Mouse (Mus musculus): ENCODE data around the gene Pard3b. TPM values are rescaled to one million over a fixed set of nuclear protein-coding genes. Genes with fewer than 3 reads are reported as not detected.

Gene Pard3b
- total RNA-seq, 4 experiments from 2014 or later, result 3.3 to 5.3 (median 4.4) TPM

DNA sequence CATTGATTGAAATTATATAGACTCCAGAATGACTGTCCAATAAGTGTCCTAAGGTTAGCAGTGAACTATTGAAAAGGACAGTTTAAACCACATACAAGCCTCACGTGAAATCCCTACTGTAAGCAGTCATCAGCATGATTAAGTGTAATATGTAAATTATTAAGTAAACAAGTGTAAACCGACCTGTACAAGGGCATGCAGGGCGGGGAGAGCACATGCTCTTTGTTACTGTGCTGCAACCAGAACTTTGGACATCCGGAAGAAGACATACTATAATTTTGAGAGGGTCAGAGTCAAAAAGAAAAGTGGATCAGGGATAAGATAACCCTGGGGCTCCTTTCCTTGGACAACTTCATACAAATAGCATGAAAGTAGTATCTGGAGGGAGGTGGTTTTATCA is 749.4 kb downstream of the Pard3b start:
- DNase-seq (ENCODE audit: low spot score in 2 of 2), result no peak

DNA sequence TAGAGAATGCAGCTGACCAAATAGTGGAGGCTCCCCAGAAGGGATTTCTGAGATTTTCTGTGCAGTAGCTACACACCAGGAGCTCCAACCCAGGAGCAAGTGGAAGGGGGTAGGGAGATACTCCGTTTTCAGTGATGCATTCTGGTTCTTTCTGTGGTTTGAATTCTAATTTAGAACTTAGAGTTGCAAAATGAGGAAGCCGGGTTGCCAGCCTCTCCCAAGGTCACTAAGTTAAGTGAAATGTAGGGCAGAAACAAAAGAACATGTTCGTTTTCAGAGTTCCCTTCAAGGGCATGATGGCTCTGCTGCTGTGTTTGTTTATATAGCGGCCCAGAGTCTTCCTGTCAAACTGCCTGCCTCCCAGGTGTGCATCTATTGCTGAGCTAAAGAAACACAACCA is 754.2 kb downstream of the Pard3b start:
- no peak for DNase-seq (ENCODE audit: low spot score in 2 of 2)

DNA sequence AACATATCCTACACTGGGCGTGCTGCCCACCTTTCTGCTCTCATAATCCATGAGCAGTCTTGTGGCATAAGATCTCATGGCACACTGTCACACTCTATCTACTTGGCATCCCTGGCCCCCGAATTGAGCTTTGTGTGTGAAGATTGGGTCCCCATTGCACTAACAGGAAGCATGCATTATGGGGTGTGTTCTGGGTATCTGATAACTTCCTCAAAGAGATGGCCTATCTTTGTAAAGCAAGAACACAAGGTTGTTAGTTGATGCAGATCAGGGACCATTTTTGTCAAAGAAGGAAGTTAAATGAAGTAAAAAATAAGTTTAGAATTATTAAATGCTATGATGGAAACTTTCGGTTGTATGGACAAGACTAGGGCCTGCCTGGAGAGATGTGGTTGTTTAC is 755.9 kb downstream of the Pard3b start:
- no peak for DNase-seq (ENCODE audit: low spot score in 2 of 2)

GRCm38 (mm10) chr1:62398261-62398660 is 759.6 kb downstream of the Pard3b start:
- DNase-seq (ENCODE audit: low spot score in 2 of 2), result no peak

DNA sequence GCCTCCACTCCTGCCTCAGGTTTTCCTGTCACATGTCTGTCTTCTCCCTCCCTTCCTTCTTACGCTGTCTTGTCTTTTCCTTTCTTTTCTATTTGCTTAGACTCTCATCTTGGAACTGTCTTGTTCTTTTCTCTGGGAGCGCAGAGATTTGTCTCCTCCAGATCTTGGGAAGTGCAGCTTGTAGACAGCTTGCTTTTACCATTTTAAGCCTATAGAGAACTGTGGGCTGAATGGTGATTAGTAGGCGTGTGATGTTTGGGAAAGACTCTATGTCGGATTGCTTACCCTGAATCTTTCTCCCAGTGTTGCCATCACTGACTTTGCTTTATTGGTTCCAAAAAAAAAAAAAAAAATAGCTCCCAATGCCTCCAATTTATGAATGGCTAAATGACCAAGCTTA is 760.1 kb downstream of the Pard3b start:
- no peak for DNase-seq (ENCODE audit: low spot score in 2 of 2)

GRCm38 (mm10) chr1:62405061-62405460 is 766.4 kb downstream of the Pard3b start:
- DNase-seq (ENCODE audit: low spot score in 2 of 2), result no peak

DNA sequence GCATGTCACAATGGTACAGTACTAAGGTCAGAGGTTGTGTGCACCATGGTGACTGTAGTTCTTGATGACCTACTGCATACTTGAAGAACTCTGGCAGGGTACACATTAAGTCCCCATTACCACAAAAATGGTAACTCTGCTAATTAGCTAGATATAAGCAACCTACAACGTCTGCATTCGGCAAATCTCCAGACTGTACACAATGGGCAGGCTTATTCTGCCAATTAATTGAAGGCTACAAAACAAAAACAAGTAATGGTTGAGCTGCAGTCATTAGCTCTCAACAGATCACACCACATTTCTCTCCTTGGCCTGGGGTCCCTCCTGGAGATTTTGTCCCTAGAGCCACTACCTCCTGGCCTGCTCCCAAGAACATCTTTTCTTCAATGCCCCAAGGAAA is 772.7 kb downstream of the Pard3b start:
- no peak for DNase-seq (ENCODE audit: low spot score in 2 of 2)

- no peak for DNase-seq (ENCODE audit: low spot score in 2 of 2)
Observed at GRCm38 (mm10) chr1:62412019-62412418, 773.4 kb downstream of the Pard3b start.

GRCm38 (mm10) chr1:62412988-62413387 is 774.4 kb downstream of the Pard3b start:
- DNase-seq (ENCODE audit: low spot score in 2 of 2), result no peak

DNA sequence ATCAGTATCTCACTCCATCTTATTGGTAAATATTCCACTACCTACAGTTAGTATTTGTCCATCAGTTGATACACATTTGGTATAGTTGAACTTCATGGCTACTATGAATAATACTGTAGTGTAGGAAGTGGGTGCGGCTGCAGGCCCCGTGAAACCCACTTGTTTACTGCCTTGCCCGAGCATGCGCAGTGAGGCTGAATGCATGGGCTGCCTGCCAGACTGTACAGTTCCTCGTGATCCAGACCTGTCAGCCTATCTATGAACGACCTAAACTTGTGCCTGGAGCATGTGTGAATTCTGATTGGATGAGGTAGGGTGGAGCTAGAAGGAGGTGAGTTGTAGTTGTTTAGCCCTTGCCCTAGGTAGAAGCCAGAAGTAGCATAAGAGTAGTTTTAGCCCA is 775.9 kb downstream of the Pard3b start:
- DNase-seq (ENCODE audit: low spot score in 2 of 2), result no peak

DNA sequence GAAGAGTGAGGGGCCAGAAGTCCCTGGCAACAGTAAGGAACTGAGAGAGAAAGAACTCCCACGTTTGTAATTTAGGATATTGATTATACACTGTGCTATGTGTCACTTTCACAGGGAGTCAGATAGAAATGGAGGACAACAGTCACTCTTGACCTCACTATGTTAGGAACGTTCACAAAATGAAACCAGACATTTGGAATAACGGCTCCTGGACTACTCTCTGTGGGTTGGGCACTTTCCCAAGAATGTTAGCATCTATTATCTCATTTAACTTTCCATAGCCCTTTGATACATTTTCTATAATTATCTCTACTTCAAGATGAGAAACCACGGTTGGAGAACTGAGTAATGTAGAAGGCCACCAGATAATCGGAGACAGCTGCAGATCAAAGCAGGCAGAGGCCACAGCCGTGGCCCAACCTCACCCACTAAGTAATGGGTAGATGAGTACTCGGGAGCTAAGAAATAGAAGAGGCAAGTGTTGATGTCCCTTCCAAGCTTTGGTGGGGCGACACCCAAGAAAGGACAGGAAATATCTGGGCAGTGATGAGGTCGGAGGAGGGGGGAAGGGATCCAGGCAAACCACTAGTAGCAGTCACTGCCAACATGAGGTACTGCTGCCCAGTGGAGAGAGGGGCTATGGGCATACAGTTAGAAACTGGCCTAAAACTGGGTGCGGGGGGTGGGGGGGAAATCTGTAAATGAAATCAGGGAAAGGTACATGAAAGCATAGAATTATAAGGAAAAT is 778.2 kb downstream of the Pard3b start:
- DNase-seq (ENCODE audit: low spot score in 2 of 2), result no peak

DNA sequence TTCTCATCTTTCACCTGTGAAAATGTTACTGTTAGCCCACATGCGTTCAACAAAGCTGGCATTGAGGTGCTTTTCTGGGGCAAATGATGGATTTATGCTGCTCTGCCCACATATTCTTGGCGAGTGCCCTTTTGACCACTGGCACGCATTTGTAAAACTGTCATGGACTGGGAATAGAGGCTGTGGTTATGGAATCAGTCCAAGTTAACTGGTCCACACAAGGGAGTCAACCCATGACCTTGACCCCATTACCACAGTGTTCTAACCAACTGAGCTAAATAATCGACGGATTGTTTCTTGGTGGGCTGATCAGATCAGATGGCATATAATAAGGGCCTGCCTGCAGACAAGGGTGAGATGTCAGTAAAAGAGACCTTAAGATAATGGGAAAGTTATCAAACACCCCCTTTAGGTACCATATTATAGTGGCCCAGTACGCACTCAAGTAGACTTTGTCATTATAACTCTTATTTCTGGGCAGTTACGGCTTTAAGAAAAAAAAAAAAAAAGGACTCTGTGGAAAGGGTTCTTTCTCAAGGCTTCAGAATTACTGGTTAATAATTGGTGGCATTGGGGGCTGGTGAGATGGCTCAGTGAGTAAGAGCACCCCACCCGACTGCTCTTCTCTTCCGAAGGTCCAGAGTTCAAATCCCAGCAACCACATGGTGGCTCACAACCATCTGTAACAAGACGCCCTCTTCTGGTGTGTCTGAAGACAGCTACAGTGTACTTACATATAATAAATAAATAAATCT is 784.4 kb downstream of the Pard3b start:
- DNase-seq (ENCODE audit: low spot score in 2 of 2), result no peak

DNA sequence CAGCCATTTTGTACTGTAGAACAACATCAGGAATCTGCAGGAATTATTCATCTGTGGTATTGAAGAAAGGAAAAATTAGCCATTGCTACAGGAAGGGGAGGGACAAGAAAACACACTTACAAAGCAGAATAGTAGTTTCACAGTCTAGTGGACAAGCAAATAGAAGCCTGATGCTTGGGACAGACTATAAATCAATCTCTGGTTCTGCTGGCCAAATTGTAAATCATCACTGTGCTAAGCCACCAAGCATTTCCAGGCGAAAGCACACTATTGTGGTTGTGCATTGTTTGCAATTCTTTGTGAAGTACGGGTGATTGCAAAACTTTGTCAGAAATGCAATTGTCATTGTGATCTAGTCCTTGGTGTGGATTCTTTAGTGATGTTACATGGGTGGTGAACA is 786.7 kb downstream of the Pard3b start:
- no peak for DNase-seq (ENCODE audit: low spot score in 2 of 2)

- DNase-seq (ENCODE audit: low spot score in 2 of 2), result no peak
Observed at GRCm38 (mm10) chr1:62428736-62429135, 790.1 kb downstream of the Pard3b start.

GRCm38 (mm10) chr1:62429333-62430182 is 790.9 kb downstream of the Pard3b start:
- DNase-seq (ENCODE audit: low spot score in 2 of 2), result no peak

- no peak for DNase-seq (ENCODE audit: low spot score in 2 of 2)
Observed at GRCm38 (mm10) chr1:62431054-62431453, 792.4 kb downstream of the Pard3b start.

DNA sequence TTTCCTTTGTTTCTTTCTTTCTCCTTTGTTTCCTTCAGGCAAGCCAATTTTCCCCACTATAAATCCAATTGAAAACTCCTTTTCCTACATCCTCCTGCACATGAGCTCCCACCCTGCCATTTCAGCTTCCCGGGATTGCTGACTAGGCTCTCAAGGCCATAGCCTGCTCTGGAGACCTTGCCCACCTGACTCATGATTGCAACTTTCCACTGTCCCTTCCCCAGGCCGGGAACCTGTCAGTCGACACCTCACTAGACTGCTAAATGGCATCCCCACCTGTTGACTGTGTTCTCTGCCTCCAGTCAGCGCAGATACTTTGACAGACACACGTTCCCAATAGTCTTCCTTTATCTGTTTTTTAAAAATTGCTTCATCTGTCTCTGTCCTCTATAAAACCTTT is 795.3 kb downstream of the Pard3b start:
- no peak for DNase-seq (ENCODE audit: low spot score in 2 of 2)

- DNase-seq (ENCODE audit: low spot score in 2 of 2), result no peak
Observed at GRCm38 (mm10) chr1:62435844-62436243, 797.2 kb downstream of the Pard3b start.

GRCm38 (mm10) chr1:62436304-62436703 is 797.7 kb downstream of the Pard3b start:
- DNase-seq (ENCODE audit: low spot score in 2 of 2), result no peak

DNA sequence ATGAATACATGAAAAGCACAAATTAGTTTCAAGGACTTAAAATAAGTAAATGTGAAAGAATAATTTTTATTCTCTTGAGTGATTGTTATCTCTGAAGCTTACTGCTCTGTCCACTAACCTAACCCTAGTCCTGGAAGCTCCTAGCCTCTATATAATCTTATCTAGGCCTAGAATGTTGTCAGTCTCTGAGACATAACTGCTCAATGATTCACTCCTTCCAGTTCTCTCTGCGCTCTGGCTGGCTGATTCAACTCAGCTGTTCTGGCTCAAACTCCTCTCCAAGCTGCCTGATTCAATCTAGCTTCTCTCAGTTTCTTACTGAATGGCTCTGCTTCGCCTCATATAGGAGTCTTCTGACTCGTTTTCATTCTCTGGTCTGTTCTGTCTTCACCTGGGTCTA is 798.9 kb downstream of the Pard3b start:
- DNase-seq (ENCODE audit: low spot score in 2 of 2), result no peak

GRCm38 (mm10) chr1:62444406-62444805 is 805.8 kb downstream of the Pard3b start:
- no peak for DNase-seq (ENCODE audit: low spot score in 2 of 2)

DNA sequence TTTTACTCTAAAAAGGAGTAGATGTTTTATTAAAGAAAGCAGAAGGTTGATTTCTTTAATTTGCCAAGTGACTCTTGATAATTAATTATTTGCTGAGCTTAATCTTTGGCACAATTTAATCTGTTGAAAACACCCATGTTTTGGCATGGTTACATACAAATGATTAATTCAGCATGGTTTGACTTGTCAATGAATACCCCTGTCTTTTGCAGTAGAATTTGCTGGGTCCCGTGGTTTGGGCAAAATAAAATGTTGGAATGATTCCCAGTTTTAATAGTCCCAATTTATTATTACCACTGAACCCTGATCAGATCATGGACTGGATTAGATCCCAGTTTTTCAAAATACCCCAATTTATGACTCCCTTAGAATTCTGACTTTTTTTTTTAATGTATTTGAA is 808.2 kb downstream of the Pard3b start:
- no peak for DNase-seq (ENCODE audit: low spot score in 2 of 2)

All from left cerebral cortex, adult 8-10 months (tissue).